Mouse (Mus musculus) layer of hippocampus, postnatal 36 days (tissue): ENCODE measurements around the gene Baz2b. TPM values are rescaled to one million over a fixed set of nuclear protein-coding genes. Genes with fewer than 3 reads are reported as not detected.
"Not testable (repeated sequence)": the region's sequence is repeated elsewhere in the genome, so short reads cannot be mapped to it uniquely, and the experiment has no call there.

Experiments
- DNase-seq, 2 experiments: peaks; one replicate each; pipeline ENCODE4 v3.0.0; 2022
- total RNA-seq, 2 experiments: library from RNA; stranded (reverse); gene quantifications; 2 replicates each; pipeline ENCODE4 v1.2.3; 2021

The Baz2b gene
- total RNA-seq, 2 experiments from 2014 or later = 52.3 to 66.6 TPM

DNA sequence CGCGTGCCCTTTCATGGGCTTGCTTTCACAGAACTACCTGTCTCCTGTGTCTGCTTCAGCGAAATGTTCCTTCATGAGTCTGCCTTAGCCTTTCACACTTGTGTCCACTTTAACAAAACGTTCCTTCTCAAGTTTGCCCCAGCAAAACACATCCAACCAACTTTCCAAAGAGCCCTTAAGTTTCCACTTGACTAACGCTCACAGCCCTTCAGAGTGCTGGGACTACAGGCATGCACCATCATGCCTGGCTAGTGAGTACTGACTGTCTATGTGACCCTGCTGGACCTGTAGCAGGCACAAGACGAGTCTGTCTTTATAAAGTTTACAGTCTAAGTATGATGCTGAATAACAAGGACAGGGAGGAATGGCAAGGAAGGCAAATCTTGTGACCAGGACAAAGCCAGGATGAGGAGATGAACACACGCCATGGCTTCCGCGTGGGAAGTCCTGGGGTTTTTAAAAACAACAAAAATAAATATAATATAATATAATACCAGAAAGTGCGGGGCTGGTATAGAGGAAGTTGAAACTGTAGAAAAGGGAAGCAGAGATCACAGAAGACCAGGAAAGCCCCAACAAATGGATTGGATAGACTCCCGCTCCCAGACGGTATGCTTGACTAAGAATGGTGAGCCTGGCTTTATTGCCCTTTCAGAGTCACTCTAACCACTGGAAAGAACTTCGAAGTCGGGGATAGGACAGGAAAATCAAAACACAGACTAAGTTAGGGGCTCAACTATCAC, 120.7 kb downstream of the Baz2b start:
- DNase-seq = no peak

DNA sequence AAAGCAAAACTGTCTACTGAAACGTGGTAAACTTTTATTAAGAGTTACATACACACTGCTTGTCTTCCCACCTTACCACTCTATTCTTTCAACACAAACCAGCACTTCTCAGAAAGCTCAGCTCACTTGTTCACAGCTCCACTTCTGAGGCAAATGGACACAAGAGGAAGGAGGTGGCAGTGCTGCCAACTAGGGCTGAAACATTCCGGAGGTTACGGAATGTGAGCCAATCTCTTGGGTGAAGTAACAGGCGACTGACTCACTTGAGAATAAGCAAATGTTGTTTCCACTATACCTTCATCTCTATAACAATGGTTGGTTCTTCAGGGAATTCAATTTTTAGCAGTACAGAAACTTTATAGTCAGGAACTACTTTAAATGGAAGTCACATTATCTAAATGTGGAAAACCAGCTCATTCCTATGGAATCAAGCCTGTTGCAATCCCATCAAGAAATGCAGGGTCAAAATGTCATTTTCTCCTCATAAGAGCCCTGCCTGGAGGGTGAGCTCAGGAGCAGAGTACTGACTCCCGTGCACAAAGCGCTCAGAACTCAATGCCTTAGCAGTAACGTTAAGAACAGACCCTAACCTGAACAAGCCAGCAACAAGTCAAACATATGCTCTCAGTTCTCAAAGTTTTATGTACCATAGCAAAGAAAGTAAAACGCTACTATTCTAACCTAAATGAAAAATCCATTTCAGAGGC, 123.3 kb downstream of the Baz2b start:
- no peak for DNase-seq

DNA sequence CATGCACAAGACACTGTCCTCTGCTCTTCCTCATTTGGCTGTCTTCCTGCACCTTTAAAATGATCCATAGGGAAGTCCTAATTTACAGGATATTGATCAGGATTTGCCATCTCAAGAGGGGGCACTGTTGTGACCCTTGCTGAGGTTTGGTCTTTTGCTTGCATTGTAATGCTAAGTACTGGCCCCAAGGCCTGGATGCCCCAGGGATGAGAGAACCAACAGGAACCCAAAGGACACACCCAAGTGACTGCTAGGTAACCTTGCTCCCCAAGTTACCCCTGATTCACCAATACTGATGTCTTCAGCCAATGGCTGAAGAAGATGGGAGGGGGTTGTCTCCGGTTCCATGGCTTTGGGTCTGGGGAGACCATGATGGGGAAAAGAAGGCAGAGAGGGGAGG, 124.8 kb downstream of the Baz2b start:
- no peak for DNase-seq

GRCm38 (mm10) chr2:60082984-60083636, 126.5 kb downstream of the Baz2b start:
- peak; percentile 60 to 68 for DNase-seq

GRCm38 (mm10) chr2:60082225-60082624, 127.4 kb downstream of the Baz2b start:
- DNase-seq = no peak

DNA sequence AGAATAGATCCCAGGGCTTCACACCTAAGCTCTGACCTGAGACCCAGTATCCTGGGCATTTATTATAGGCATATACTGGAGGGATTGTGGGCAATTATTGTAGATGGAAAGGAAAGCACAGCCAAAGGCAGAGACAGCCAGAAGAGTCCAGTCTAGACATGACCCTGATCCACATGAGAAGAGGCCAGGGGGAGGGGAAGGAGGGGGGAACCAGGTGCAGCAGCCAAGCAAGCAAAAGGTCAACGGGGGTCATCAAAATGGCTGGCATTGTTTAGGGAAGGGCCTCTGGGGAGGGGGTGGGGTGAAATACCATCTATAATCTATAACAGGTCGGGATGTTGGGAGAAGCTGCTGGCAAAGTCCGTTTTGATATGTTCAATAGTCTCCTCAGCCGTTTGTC, 128.8 kb downstream of the Baz2b start:
- no peak for DNase-seq

GRCm38 (mm10) chr2:60077631-60078030, 132.0 kb downstream of the Baz2b start:
- no peak for DNase-seq

DNA sequence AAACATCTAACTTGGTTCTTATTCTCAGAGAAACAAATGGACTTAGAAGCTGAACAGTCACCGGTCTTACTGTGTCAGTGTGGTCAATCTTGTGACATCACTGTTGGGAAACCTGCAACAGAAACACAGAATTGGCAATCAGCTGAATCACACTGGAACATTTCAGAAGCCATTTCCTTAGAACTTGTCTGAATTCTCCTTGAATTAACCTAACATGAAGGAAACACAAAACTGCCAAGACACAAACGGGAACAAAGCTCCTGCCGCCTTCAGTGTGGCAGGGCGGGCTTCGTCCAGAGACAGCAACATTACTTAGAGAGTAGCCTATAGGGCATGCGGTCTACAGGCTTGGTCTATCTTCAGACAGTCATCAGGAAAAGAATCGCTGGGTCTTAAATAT, 132.8 kb downstream of the Baz2b start:
- DNase-seq = no peak

GRCm38 (mm10) chr2:60076025-60076424, 133.6 kb downstream of the Baz2b start:
- no peak for DNase-seq

- not testable (repeated sequence) for DNase-seq
Observed at GRCm38 (mm10) chr2:60073798-60074197, 135.8 kb downstream of the Baz2b start.

- DNase-seq = no peak
Observed at GRCm38 (mm10) chr2:60071813-60072212, 137.8 kb downstream of the Baz2b start.

- no peak for DNase-seq
Observed at GRCm38 (mm10) chr2:60070938-60071337, 138.7 kb downstream of the Baz2b start.

DNA sequence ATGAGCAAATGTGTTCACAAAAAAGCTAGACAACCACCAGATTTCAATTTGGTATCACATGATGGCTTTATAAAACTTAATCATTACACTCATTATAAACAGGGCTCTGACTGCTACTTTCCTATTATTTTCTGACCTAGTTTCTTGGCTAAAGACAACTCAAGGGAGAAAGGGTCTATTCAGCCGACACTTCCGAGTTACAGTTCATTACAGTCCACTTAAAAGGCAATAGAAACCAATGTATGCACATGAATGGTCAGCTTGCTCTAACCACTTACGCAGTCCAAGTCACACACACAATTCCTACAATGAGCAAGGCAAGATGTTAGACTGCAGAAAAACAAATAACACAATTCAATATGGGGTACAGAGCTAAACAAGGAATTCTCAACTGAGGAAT, 141.2 kb downstream of the Baz2b start:
- no peak for DNase-seq

GRCm38 (mm10) chr2:60065415-60065814, 144.2 kb downstream of the Baz2b start:
- DNase-seq = no peak

DNA sequence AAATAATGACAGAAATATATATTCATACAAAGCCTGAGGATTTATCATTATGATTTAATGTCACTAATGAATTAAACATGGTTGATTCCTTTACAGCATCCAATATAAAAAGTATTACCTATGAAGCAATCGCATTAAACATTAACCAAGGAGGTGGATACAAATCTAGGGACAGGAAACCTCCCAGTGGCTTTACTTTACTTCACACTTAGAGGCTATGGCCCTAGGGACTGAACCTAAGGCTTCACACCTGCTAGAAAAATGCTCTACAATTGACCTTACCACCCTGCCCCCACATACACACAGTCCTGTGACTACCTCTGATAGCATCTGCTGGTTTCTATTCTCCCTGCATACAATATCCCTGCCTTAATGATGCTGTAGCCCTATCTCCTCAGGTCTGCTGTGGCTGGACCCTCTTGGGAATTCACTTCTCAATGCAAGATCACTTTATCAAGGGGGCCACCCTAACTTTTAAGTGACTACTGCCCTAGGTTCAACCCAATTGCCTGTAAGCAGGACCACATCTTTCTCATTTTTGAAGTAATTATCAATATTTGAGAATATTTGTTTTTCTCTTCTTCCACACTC, 149.4 kb downstream of the Baz2b start:
- no peak for DNase-seq

GRCm38 (mm10) chr2:60059300-60059699, 150.3 kb downstream of the Baz2b start:
- no peak for DNase-seq

DNA sequence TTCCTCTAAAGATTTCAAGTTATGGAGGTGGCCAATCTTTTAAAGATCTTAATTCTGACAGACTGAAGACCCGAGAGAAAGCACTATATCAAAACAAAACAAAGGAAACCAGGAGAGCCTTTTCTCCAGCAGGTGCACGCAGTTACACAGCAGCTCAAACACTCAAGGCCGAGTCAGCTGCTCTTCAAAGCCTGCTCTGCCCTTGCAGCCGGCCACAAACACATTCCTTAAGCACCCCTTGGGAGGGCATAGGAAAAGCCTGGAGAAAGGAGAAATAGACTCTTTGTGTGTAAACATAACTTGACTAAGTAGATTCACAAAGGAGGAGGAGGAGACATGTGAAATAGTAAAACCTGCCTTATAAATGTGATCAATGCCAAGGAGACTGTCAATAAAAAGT, 153.6 kb downstream of the Baz2b start:
- DNase-seq = no peak

GRCm38 (mm10) chr2:60054808-60055535, 154.7 kb downstream of the Baz2b start:
- DNase-seq = no peak

- no peak for DNase-seq
Observed at GRCm38 (mm10) chr2:60053222-60054010, 156.2 kb downstream of the Baz2b start.

- DNase-seq = no peak
Observed at GRCm38 (mm10) chr2:60050667-60051460, 158.8 kb downstream of the Baz2b start.

DNA sequence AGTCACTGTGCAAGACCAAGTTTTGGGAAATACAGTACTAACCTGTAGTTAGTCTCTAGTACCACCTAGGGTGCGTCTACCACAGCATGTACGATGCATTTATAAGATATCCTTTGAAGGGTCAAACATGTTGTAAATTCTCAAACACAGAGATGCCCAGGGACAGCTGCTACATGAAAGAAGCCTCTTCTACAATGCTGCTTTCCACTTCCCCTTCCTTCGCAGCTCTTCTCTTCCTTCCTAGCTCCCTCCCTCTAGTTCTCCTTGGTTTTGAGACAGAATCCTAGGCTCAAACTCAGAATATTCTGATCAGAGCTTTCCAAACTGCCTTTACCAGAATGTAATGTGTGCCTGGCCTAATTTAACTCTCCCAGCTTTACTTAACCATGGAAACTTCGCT, 159.8 kb downstream of the Baz2b start:
- no peak for DNase-seq
